Mouse (Mus musculus): Measurements from ENCODE around the gene Nol9.

DNA sequence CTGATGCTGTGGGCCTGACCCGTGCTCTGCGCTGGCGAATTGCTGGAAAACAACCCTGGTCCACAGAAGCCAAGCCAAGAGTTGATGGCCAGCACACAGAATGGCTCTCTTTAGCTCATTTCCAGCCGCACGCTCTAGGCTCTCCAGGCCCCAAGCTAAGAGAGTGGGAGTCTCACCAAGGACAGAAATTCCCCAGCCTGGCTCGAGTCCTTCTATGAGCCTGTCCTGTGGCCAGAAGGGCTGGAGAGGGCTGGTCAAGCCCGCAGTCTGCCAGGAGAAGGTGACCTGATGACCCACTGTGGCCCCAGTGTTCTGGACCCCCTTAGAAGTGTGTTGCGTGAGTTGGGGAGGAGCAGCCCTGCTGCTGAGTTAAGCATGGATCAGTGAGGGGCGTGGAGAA is 38.1 kb downstream of the Nol9 start:
- no peak for TF ChIP-seq CTCF (conservative IDR thresholded peaks at IDR 0.05; ENCODE audit: insufficient read depth, insufficient read length, low read depth, low read length)
- no peak for TF ChIP-seq POLR2A (IDR thresholded peaks at IDR 0.05; ENCODE audit: low read depth, low read length)
